Mouse (Mus musculus): Measurements from ENCODE around the gene Klk1b26.
"Not testable (repeated sequence)": the region's sequence is repeated elsewhere in the genome, so short reads cannot be mapped to it uniquely, and the experiment has no call there.

Gene Klk1b26

DNA sequence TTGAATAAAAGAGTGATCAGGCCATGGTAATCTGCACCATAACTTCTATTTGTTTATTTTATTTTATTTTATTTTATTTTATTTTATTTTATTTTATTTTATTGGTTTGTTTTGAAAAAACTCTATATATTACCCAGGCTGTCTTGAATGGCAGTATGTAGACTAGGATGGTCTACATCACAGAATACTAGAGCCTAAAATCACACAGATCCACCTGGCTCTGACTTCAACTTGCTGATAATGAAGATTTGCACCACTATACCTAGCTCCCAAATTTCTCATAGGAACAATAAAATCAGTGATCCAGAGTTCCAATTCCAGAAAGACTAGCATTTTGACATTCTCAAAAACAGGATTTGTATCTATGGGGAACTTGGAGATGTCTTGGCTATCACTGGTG lies at the start of gene Klk1b26:
Gene Klk1b26 (plus strand): TSS at position 301 of the 400 bp plus-strand sequence.
- DNase-seq = not testable (repeated sequence)

DNA sequence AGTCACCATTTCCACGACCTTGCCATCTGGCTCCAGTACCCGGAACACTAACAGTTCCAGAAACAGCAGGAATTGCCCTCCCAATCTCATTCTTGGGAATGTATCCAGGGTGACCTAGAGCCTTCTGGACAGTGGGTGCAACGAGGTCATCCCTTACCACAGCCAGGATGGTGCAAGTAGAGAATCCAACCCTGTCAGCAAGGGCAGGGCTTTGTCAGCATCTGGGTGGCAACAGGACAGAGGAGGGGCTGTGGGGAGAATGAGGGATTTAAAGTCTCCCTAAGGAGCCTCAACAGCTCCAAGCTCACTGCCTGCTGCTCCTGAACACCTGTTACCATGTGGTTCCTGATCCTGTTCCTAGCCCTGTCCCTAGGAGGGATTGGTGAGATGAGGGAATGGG lies 45.5 kb upstream of the Klk1b26 start, which contains the start of gene Klk1b1:
Gene Klk1b1 (plus strand): TSS at position 301 of the 400 bp plus-strand sequence.
- DNase-seq = no peak

DNA sequence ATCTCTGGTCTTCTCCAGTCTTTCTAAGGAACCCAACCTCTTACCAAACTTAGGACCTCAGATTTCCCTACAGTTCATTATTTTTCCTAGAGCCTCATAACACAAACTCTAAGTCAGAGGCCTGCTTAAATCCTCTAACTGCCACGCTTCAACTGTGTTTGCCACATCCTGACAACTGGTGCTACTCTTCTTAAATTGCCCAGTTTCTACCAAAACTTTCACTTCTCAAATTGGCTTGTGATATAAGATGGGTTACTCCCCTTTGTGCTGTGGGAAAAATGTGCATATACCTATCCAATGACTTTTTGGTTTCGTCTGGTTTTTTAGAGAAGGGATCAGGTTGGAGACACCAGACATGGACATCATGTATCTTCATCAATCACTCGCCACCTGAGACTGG lies 44.9 kb upstream of the Klk1b26 start:
- DNase-seq = no peak

- no peak for DNase-seq
These were observed 44.4 kb upstream of the Klk1b26 start for GRCm38 (mm10) chr7:43967612-43968011.

GRCm38 (mm10) chr7:43975761-43976160 lies 36.2 kb upstream of the Klk1b26 start, which contains the start of gene Klk1b9:
Gene Klk1b9, plus strand, starts transcription at chr7:43976061.
- DNase-seq = not testable (repeated sequence)

DNA sequence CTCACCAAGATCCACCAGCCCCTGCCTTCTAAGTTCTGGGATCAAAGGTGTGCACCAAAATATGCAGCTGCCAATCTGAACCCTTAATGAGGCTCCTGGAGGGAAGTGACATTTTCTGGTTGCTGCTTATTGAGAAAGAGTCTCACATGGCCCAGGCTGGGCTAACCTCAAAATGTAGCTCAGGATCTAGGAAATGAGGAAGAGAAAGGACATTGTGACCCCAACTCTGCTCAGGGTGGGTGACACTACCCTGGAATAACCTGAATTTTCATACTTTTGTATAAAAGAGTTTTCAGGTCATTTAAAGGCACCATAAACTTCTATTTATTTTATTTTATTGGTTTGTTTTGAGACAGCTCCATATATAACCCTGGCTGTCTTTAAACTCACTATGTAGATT lies 26.3 kb upstream of the Klk1b26 start:
- no peak for DNase-seq

DNA sequence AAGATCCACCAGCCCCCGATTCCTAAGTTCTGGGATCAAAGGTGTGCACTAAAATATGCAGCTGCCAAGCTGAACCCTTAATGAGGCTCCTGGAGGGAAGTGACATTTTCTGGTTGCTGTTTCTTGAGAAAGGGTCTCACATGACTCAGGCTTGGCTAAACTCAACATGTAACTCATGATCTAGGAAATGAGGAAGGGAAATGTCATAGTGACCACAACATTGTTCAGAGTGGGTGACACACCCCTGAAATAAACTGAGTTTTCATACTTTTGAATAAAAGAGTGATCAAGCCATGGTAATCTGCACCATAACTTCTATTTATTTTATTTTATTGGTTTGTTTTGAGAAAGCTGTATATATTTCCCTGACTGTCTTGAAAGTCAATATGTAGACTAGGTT lies 17.1 kb upstream of the Klk1b26 start:
- DNase-seq = not testable (repeated sequence)

DNA sequence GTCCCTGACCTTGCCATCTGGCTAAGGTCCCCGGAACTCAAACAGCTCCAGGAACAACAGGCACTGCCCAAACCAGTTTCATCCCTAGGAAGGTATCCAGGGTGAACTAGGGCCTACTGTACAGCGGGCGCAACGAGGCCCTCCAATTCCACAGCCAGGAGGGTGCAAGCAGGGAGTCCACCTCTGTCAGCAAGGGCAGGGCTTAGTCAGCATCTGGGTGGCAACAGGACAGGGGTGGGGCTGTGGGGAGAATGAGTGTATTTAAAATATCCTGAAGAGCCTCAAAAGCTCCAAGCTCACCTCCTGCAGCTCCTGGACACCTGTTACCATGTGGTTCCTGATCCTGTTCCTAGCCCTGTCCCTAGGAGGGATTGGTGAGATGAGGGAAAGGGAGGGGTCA lies 16.4 kb upstream of the Klk1b26 start, which contains the start of gene Klk1b11:
Gene Klk1b11 (plus strand): TSS at position 301 of the 400 bp plus-strand sequence.
- DNase-seq = not testable (repeated sequence)

- DNase-seq = no peak
These were observed 7.1 kb upstream of the Klk1b26 start for GRCm38 (mm10) chr7:44004847-44005246.

DNA sequence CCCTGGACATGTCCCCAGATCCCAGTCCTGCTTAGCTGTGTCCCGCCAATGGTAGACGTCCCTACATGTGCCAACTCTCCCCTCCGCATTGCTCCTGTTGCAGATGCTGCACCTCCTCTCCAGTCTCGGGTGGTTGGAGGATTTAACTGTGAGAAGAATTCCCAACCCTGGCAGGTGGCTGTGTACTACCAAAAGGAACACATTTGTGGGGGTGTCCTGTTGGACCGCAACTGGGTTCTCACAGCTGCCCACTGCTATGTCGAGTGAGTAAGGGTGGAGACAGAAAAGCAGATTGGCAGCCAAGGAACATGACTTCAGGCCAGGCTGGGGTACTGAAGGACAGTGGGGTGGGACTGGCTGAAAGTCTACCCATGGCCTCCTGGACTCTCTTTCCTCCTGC lies 2.7 kb downstream of the Klk1b26 start:
- DNase-seq = not testable (repeated sequence)

DNA sequence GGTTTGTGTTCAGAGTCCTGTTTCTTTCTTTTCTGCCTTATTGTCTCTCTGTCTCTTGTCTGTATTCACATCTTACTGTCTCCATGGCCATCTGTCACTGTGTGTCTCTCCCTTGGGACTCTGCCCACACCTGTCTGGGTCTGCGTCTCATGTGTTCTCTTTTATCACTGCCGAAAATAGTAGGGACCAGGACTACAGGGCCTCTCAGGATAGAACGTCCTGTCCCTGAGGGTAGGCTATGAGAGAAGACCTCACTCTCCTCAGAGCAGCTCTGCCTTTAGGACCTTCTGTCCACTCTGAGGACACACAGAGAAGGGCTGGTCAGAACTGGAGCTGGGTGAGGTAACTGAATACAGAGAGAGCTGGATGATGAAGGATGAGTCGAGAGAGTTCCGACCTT lies 3.1 kb downstream of the Klk1b26 start:
- DNase-seq = no peak

- peak in 1 of 2 experiments; percentile 48 for DNase-seq
These were observed 40.0 kb downstream of the Klk1b26 start, which contains the start of gene Klk1b27 for GRCm38 (mm10) chr7:44051990-44052389. Gene Klk1b27, plus strand, starts transcription at chr7:44052290.

Data from kidney, postnatal 25 days (tissue).